Mouse (Mus musculus) liver, postnatal 0 days (tissue): ENCODE measurements around the gene Dcun1d4.

Experiments
- CTCF ChIP-seq: sonication (generic); IDR thresholded peaks from 2 replicates; pipeline ENCODE4 v1.5.1; 2016; ENCODE audit warnings: antibody characterized with exemption, low read depth
- EP300 ChIP-seq: IDR thresholded peaks from 2 replicates; pipeline ENCODE4 v1.6.1; 2016; ENCODE audit warnings: antibody characterized with exemption, low read depth, mild to moderate bottlenecking

- TF ChIP-seq CTCF (no peak; the same call in 1 of the 2 replicates), EP300 (no peak)
Measured at GRCm38 (mm10) chr5:73491074-73491836, 10.5 kb downstream of the Dcun1d4 start.
